Mouse (Mus musculus) lung, embryonic 16.5 days (tissue): ENCODE measurements at regions not wholly inside any gene's neighbourhood (a gene's known extent, or its start where the extent isn't known, plus 50 kb on each side); places are given as distances from the start of the nearest gene placed in this dataset.
A peak's percentile ranks its signal among the peaks of the same experiment; 100 is the strongest.

ENCODE experiments used
- ATAC-seq: fragments of 200-750 bp; cut with Nextera tagmentation; 2 replicates; pipeline ENCODE4 v1.8.0; 2017; ENCODE audit warnings: low read depth, mild to moderate bottlenecking, moderate library complexity
- H3K27ac ChIP-seq: fragments of 300-500 bp; sonication (generic); 2 replicates; pipeline ENCODE4 v1.5.1; 2014; ENCODE audit warnings: mild to moderate bottlenecking, control low read depth, low read length
- H3K27me3 ChIP-seq: fragments of 300-500 bp; sonication (generic); 2 replicates; pipeline ENCODE4 v1.6.1; 2014; ENCODE audit warnings: low read depth, low read length, mixed read lengths; ENCODE audit not compliant: control insufficient read depth, insufficient read depth
- H3K36me3 ChIP-seq: fragments of 300-500 bp; sonication (generic); 2 replicates; pipeline ENCODE4 v1.6.1; 2014; ENCODE audit warnings: low read length; ENCODE audit not compliant: control insufficient read depth, insufficient read depth
- H3K4me1 ChIP-seq: fragments of 300-500 bp; sonication (generic); replicated peaks from 2 replicates; pipeline ENCODE4 v1.6.1; 2014; ENCODE audit warnings: low read length, mixed read lengths; ENCODE audit not compliant: control insufficient read depth, insufficient read depth
- H3K4me2 ChIP-seq: fragments of 300-500 bp; sonication (generic); 2 replicates; pipeline ENCODE4 v1.6.1; 2014; ENCODE audit warnings: low read depth, low read length, control low read depth
- H3K4me3 ChIP-seq: fragments of 300-500 bp; sonication (generic); 2 replicates; pipeline ENCODE4 v1.5.1; 2014; ENCODE audit warnings: mild to moderate bottlenecking, low read length, control low read depth
- H3K9ac ChIP-seq: fragments of 300-500 bp; sonication (generic); 2 replicates; pipeline ENCODE4 v1.6.1; 2014; ENCODE audit warnings: low read length, control low read depth
- H3K9me3 ChIP-seq: fragments of 300-500 bp; sonication (generic); 2 replicates; pipeline ENCODE4 v1.6.1; 2016; ENCODE audit warnings: low read length; ENCODE audit not compliant: control insufficient read depth
- WGBS: fragments of 180-500 bp; shearing (Covaris S2); extraction: QIAGEN DNeasy Blood & Tissue Kit; methylation state at CpG from one replicate; pipeline ENCODE4 v1.1.7; 2014; 5-methylcytosine and 5-hydroxymethylcytosine counted together

GRCm38 (mm10) chr15:25510060-25510492, 96.5 kb upstream of the Basp1 start:
- no peaks in the 10 kb centered on the region for H3K36me3 ChIP-seq
- H3K4me2 ChIP-seq, result no peak overlapping the region
- no peak overlapping the region for H3K4me3 ChIP-seq
- WGBS, result 12% methylated on average over 6 of the region's 8 CpGs
- H3K27ac ChIP-seq, result no peak overlapping the region
- H3K9me3 ChIP-seq, result no peaks in the 10 kb centered on the region
- H3K9ac ChIP-seq, result no peak overlapping the region
- ATAC-seq, result no peak; the same call in 1 of the 2 replicates
- no peaks in the 10 kb centered on the region for H3K27me3 ChIP-seq
- H3K4me1 ChIP-seq, result peaks cover 3% of the 10 kb centered on the region; the same call in 1 of the 2 replicates

GRCm38 (mm10) chr15:25518025-25518928, 104.0 kb upstream of the Myo10 start:
- Histone ChIP-seq H3K4me3 (no peak overlapping the region), H3K36me3 (no peaks in the 10 kb centered on the region), H3K9me3 (no peaks in the 10 kb centered on the region), H3K4me2 (no peak overlapping the region), H3K9ac (no peak overlapping the region), H3K4me1 (no peaks in the 10 kb centered on the region), H3K27me3 (no peaks in the 10 kb centered on the region), H3K27ac (no peak overlapping the region)
- ATAC-seq, result no peak
- 72% methylated on average over 15 of the region's 15 CpGs for WGBS

- WGBS, result 80% methylated on average over 4 of the region's 4 CpGs
- Histone ChIP-seq H3K4me3 (no peak overlapping the region), H3K27me3 (no peaks in the 10 kb centered on the region), H3K4me2 (no peak overlapping the region), H3K4me1 (no peaks in the 10 kb centered on the region), H3K27ac (no peak overlapping the region), H3K9me3 (no peaks in the 10 kb centered on the region), H3K9ac (no peak overlapping the region), H3K36me3 (no peaks in the 10 kb centered on the region)
- ATAC-seq, result no peak
Measured at GRCm38 (mm10) chr15:25524189-25524588, 98.1 kb upstream of the Myo10 start.

- Histone ChIP-seq H3K27me3 (no peaks in the 10 kb centered on the region), H3K4me1 (no peaks in the 10 kb centered on the region), H3K9ac (no peak overlapping the region), H3K4me2 (no peak overlapping the region), H3K36me3 (no peaks in the 10 kb centered on the region), H3K4me3 (no peak overlapping the region), H3K9me3 (no peaks in the 10 kb centered on the region), H3K27ac (no peak overlapping the region)
- WGBS, result 63% methylated on average over 7 of the region's 7 CpGs
- 0 out of 2 replicates have a peak, but pooled peaks have one; percentile 26 for ATAC-seq
Measured at GRCm38 (mm10) chr15:25525337-25525736, 97.0 kb upstream of the Myo10 start.

GRCm38 (mm10) chr15:25536451-25537334, 85.6 kb upstream of the Myo10 start:
- peak; percentile 70; the same call in 1 of the 2 replicates for ATAC-seq
- H3K4me3 ChIP-seq, result no peak overlapping the region
- 69% methylated on average over 22 of the region's 22 CpGs for WGBS

GRCm38 (mm10) chr15:25539344-25540176, 82.8 kb upstream of the Myo10 start:
- peak; percentile 36; the same call in 1 of the 2 replicates for ATAC-seq
- WGBS, result 42% methylated on average over 20 of the region's 20 CpGs
- no peak overlapping the region for H3K9ac ChIP-seq
- no peaks in the 10 kb centered on the region for H3K9me3 ChIP-seq
- no peaks in the 10 kb centered on the region for H3K36me3 ChIP-seq
- H3K4me1 ChIP-seq, result peaks cover 6% of the 10 kb centered on the region
- H3K27me3 ChIP-seq, result no peaks in the 10 kb centered on the region
- no peak overlapping the region for H3K4me2 ChIP-seq
- H3K4me3 ChIP-seq, result no peak overlapping the region
- no peak overlapping the region for H3K27ac ChIP-seq

More at GRCm38 (mm10) chr15:25536451-25537334, 85.6 kb upstream of the Myo10 start:
- H3K4me1 ChIP-seq, result peaks cover 6% of the 10 kb centered on the region
- H3K9ac ChIP-seq, result no peak overlapping the region
- no peak overlapping the region for H3K27ac ChIP-seq
- H3K27me3 ChIP-seq, result no peaks in the 10 kb centered on the region
- H3K9me3 ChIP-seq, result no peaks in the 10 kb centered on the region
- H3K4me2 ChIP-seq, result no peak overlapping the region
- H3K36me3 ChIP-seq, result no peaks in the 10 kb centered on the region

- Histone ChIP-seq H3K9ac (no peak overlapping the region), H3K4me1 (peaks cover 2% of the 10 kb centered on the region), H3K9me3 (no peaks in the 10 kb centered on the region), H3K27me3 (no peaks in the 10 kb centered on the region), H3K4me2 (no peak overlapping the region), H3K4me3 (no peak overlapping the region), H3K36me3 (no peaks in the 10 kb centered on the region), H3K27ac (no peak overlapping the region)
- 73% methylated on average over 4 of the region's 4 CpGs for WGBS
- no peak for ATAC-seq
Measured at GRCm38 (mm10) chr15:25542382-25542781, 79.9 kb upstream of the Myo10 start.

- Histone ChIP-seq H3K9ac (no peak overlapping the region), H3K4me1 (no peaks in the 10 kb centered on the region), H3K4me2 (no peak overlapping the region), H3K27me3 (no peaks in the 10 kb centered on the region), H3K27ac (no peak overlapping the region), H3K9me3 (no peaks in the 10 kb centered on the region), H3K36me3 (no peaks in the 10 kb centered on the region), H3K4me3 (no peak overlapping the region)
- WGBS, result 30% methylated on average over 4 of the region's 4 CpGs
- ATAC-seq, result no peak
Measured at GRCm38 (mm10) chr15:25546185-25546584, 76.1 kb upstream of the Myo10 start.
